Mouse (Mus musculus) testis, postnatal 10 days (tissue): ENCODE results near the gene Boc.
A peak's percentile ranks its signal among the peaks of the same experiment; 100 is the strongest.

Source experiments
- DNase-seq: peaks from one replicate; pipeline ENCODE4 v3.0.0; 2021; ENCODE audit warnings: low spot score

Gene Boc

DNA sequence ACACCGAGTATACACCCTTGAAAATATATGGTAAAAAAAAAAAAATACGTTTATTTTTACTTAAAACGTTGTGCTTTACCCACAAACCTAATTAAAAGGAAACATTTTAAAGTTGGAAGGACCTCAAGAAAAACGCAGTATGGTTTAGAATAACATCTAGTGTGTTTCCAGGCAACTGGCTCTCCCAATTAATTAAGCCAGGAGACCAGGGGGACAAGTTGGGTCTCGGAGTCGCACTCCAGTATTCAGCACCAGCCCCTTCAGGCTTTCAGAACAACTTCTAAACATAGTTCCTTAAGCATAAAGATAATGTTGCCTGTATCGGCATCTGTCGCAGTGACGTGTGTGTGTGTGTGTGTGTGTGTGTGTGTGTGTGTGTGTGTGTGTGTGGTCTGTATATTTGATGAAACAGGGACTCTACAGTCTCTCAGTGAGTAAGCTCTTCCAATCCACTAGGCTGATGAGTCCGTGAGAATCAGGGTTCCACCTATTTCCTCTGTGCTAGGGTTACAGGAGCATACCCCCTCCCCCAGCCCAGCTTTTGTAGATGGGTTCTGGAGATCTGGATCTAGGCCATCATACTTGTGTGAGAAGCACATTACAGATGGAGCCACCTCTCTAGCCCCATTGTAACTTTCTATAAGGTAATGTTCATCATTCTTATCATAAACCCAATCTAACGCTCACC lies 31.3 kb downstream of the Boc start:
- no peak for DNase-seq

GRCm38 (mm10) chr16:44526689-44527088 lies 32.0 kb downstream of the Boc start:
- DNase-seq, result no peak

DNA sequence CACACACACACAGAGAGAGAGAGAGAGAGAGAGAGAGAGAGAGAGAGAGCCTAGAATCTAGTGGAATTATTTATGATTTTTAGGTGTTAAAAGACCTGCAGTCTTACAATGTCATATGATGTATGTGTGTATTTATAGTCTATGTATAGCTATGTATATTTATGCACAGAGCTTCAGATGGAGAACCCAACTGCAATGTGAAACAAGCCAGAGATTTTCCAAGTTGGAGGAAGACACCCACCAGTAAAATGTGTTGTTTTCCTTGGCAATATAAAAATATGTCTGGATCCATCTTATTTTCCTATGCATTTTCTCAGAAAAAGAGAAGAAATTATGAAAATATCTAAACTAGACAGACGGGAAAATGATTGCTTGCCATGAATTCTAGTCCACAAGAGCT lies 32.7 kb downstream of the Boc start:
- no peak for DNase-seq

DNA sequence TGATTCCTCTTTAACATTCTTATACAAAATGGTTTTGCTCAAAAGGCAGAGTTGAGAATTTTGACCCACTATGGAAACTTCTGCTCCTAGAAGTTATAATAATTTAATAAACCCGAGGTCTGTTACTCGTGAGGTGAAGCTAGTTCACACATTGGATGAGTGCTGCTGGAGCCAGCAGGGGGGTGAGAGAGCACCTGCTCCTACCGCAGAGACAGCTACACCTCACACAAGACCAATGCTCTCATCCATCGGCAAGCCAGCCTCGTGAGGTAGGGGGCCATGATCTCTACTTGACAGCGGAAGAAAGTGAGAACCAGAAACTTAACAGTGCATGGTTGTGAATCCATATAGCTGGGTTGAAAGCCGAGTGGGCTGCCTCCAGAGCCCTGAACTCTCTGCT lies 35.1 kb downstream of the Boc start:
- no peak for DNase-seq

DNA sequence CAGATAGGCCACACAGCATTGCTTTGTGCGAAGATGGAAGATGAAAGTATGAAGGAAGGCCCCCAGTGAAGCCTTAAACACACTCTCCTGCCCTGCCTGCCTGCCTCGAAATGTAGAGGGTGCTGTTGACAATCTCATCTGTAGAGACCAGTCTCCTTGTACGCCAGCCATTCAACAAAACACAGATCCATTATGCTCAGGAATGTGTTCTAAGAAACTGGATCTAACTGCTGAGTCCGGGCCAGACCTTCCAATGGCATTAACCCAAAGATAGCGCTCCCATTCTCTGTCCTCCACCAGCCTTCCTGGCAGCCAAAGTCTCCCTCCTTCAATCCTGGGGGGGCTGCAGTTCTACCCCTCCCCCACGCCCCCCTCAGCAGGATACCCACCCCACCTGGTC lies 42.2 kb downstream of the Boc start:
- DNase-seq, result no peak

GRCm38 (mm10) chr16:44510521-44511213 lies 48.0 kb downstream of the Boc start:
- DNase-seq, result no peak

DNA sequence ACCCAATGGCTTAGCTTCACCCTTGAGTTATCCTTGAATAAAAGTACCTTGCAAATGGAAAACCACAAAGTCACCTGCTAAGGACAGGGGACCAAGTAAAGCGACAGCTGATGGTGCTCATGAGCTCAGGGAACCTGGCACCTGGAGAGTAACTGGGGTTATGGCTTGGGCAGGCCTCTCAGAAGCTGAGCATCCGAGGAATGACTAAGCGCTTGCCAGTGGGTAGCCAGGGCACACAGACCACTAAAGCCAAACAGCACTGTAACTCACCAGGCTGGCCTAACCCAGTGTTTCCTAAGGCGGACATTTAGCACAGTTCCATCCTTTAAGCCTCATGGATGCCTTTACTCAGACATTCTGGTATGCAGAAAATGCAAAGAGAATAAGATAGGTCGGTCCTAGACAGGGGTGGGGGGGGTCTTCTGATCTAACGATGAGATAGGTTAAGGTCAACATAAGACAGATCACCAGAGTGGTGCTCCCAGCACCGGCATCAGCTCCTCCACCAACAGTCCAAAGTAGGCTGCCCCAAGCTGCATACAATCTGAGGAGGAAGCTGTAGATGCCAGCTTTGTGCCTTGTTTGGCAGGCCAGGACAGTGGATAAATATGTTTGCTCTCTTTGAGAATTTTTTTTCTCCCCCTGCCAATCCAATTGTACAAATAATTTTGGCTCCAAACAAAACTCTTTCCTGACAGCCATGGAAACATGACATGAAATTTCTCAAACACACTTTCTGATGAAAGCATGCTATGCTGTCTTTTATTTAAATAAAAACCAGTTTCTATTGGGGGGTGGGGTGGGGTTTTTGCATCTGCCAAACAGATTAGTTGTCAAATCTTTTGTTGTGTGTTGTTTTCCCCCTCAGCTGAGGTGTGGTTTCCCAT lies 49.0 kb downstream of the Boc start:
- DNase-seq, result no peak

- no peak for DNase-seq
These were observed 49.9 kb downstream of the Boc start for GRCm38 (mm10) chr16:44508772-44509171.

DNA sequence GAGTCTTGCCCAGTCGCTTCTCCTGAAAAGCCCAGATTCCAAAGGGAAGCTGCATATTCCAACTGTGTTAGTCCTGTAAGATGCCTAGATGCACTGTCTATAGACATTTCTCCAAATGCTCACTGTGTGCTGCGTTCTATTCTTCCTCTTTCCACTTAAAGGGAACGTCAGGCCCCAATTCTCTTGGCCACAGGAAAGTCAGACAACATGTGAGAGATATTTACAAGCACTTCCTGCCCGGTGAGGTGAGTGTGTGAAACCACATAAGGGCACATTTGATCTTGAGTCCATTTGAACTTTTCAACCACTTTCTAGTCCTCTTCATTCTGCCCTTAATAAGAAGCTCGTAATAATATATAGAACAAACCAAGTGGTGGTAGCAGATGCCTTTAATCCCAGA lies 50.7 kb downstream of the Boc start:
- DNase-seq, result no peak

DNA sequence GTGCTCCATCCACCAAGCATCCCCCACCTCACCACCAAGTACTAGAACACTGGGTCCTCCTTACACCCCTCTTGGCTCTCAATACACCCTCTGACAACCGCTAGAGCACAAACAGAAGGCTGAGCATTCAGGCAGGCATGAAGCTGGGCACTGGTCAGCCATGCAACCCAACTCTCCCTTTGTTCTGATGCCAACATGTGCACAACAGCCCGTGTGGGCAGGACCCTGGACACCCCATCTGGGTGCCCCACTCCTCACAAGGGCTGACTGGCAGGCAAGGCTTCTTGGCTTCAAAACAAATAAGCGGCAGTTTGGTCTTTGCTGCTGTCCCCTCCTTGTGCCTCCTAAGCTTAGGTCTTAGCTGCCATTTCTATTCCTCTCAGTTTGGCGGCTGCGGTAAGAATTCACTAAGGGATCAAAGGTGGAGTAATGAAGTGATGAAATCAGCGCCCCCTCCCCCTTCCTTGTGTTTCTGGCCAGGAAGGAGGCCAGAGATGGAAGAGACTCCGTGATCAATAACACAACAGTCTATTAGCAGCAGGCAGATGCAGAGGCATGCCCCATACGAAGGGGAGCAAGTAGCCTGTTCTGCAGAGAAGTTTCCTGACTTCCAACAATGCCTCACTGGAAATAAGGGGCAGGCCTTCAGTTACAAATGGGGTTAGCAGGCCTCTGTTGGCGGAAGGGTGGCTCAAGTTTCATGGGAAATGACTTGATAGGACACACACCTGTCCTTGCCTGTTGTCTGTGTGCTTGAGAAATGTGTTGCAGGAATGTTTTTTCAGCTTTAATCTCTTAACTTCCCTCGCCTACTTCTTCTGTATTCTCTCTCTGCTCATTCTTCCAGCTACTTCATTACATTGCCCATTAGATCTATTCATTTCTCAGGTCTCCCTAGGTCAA lies 51.4 kb downstream of the Boc start:
- DNase-seq, result no peak

- no peak for DNase-seq
These were observed 53.5 kb downstream of the Boc start for GRCm38 (mm10) chr16:44505243-44505642.

- no peak for DNase-seq
These were observed 55.7 kb downstream of the Boc start for GRCm38 (mm10) chr16:44502895-44503575.

GRCm38 (mm10) chr16:44502325-44502724 lies 56.4 kb downstream of the Boc start:
- DNase-seq, result no peak

DNA sequence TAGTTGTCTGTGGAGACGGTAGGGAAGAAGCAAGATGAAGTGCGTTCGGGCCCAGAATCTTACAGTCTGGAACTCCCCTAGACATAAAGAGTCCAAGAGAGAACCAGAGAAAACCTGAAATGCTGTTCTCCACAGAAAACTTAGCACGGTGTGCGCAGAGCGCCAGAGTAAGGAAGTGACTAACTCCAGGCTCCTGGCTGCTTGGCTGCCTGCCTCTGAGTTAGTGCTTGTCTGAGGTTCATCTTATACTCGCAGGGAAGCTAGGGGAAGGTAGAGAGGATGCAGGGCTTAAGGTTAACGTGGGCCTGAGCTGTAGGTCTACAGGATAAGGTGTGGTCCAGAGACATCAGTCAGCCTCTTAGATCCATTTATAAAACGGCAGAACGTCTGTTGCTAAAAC lies 56.9 kb downstream of the Boc start:
- DNase-seq, result no peak

- DNase-seq, result no peak
These were observed 60.2 kb downstream of the Boc start for GRCm38 (mm10) chr16:44498447-44498846.

DNA sequence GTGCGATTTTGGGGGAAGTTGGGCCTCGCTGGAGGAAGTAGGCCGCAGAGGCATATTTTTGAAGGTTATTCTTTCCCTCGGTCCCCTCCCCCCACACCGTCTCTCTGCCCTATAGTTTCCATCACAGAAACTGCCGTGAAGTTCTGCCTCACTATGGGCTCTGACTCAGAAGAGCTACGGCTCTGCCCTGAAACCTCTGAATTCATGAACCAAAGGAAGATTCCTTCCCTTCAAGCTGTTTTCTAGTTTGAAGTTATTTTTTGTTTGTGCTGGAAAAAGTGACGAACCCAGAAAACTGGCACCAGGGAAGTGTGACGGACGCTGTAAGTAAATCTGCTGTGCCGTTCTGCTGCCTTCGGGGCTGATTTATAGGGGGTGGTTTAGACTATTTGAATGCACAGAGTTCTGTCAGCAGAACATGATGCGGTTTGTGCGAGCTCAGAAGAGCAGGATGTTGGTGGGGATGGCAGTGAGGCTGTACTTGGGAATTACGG lies 61.7 kb downstream of the Boc start:
- DNase-seq, result no peak

DNA sequence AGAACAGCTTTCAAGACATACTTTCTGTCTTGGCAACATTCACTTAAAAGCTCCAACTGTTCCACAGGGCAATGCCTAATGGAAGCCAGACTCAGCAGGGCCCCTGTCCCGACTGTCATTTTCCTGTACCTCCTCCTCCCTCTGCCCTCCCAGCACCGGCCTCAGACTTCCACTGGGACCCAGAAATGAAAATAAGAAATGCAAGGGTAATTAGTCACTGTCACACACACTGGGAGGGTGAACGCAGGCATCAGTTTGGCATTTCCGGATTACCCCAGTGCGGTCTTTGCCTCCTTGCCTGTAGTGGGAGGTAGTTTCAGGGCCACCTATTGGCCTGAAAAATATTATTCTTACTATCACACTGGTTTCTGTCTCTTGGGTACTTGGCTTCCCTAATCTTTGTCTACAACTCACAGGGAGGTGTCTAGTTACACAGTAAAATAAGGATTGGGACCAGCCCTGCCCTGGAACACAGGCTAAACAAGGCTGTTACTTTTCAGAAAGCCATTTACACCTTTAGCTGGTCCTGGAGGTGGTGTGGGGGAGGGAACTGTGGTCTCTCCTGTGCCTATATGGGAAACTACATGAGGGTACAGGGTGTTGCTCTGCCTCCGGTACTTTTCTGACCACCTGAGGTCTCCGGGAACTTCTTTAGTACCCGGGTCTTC lies 64.1 kb downstream of the Boc start:
- peak; percentile 41 for DNase-seq

DNA sequence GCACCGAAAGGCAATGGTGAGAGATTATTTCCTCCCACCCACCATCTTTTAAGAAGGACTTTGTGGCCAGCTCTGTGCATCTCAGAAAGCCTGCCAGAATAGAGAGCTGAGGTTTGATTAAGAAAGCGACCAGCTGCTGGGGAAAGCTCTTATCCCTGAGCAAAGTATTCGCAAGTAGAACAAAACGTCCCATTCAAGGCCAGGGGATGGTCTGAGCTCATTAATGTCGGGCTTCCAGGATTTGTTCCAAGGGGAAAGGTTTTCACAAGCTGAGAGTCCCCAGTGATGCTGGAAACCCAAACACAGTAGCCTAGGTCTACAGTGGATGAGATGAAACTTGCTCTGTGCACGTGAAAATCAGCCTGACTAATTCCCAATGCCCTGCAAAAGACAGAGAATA lies 64.8 kb downstream of the Boc start:
- DNase-seq, result peak; percentile 47

GRCm38 (mm10) chr16:44492706-44493105 lies 66.0 kb downstream of the Boc start:
- peak; percentile 35 for DNase-seq

- DNase-seq, result peak; percentile 37
These were observed 66.5 kb downstream of the Boc start for GRCm38 (mm10) chr16:44492151-44492550.

DNA sequence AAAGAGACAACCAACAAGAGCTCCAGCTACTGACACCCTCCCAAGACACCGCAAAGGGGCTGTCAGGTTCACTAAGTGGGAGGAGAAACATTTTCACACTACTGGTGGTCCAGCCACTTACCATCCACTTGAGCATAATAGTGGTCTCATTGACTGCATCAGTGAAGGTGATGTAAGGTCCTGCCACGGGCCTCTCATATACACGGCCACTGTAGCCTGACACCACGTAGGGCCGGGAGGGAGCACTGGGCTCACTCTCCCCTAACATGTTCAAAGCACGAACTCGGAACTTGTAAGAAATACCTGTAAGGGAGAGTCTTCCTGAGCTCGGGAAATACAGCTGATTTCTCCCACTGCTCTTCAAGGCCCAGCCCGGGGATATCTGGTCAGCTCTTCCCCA lies 67.6 kb downstream of the Boc start:
- DNase-seq, result no peak
